Mouse (Mus musculus) heart, postnatal 0 days (tissue): ENCODE data around the gene Meis1. TPM values are rescaled to one million over a fixed set of nuclear protein-coding genes. Genes with fewer than 3 reads are reported as not detected.
A peak's percentile ranks its signal among the peaks of the same experiment; 100 is the strongest.

Experiments
- ATAC-seq: fragments of 200-750 bp; cut with Nextera tagmentation; 2 replicates; pipeline ENCODE4 v1.8.0; 2017; ENCODE audit warnings: low read depth, moderate number of reproducible peaks, moderate library complexity; ENCODE audit not compliant: insufficient read depth
- DNase-seq: peaks from one replicate; pipeline ENCODE4 v3.0.0-alpha.2; 2016; ENCODE audit warnings: low spot score
- H3K27ac ChIP-seq: fragments of 300-500 bp; sonication (generic); 2 replicates; pipeline ENCODE4 v1.5.1; 2014; ENCODE audit warnings: low read depth, mild to moderate bottlenecking
- H3K27me3 ChIP-seq: fragments of 300-500 bp; sonication (generic); 2 replicates; pipeline ENCODE4 v1.6.1; 2014; ENCODE audit warnings: low read length, mixed read lengths; ENCODE audit not compliant: control insufficient read depth, insufficient read depth
- H3K36me3 ChIP-seq: fragments of 300-500 bp; sonication (generic); replicated peaks from 2 replicates; pipeline ENCODE4 v1.6.1; 2014; ENCODE audit warnings: low read length, mixed read lengths; ENCODE audit not compliant: control insufficient read depth, insufficient read depth
- H3K4me1 ChIP-seq: fragments of 300-500 bp; sonication (generic); 2 replicates; pipeline ENCODE4 v1.6.1; 2014; ENCODE audit warnings: antibody characterized with exemption; ENCODE audit not compliant: control insufficient read depth, insufficient read depth
- H3K4me2 ChIP-seq: fragments of 300-500 bp; sonication (generic); 2 replicates; pipeline ENCODE4 v1.6.1; 2014; ENCODE audit warnings: low read depth, mild to moderate bottlenecking, low read length, moderate library complexity
- H3K4me3 ChIP-seq: fragments of 300-500 bp; sonication (generic); 2 replicates; pipeline ENCODE4 v1.5.1; 2014; ENCODE audit warnings: low read depth, low read length
- H3K9ac ChIP-seq: fragments of 300-500 bp; sonication (generic); replicated peaks from 2 replicates; pipeline ENCODE4 v1.6.1; 2014; ENCODE audit warnings: low read depth, low read length, mixed read lengths
- H3K9me3 ChIP-seq: fragments of 300-500 bp; sonication (generic); replicated peaks from 2 replicates; pipeline ENCODE4 v1.6.1; 2016; ENCODE audit warnings: low read length; ENCODE audit not compliant: control insufficient read depth
- CTCF ChIP-seq: IDR thresholded peaks from 2 replicates; pipeline ENCODE4 v1.5.1; 2016; ENCODE audit warnings: antibody characterized with exemption, control low read depth, low read depth
- EP300 ChIP-seq: IDR thresholded peaks from 2 replicates; pipeline ENCODE4 v1.6.1; 2016; ENCODE audit warnings: antibody characterized with exemption, low read depth
- WGBS: fragments of 180-500 bp; shearing (Covaris S2); extraction: QIAGEN DNeasy Blood & Tissue Kit; methylation state at CpG from one replicate; pipeline ENCODE4 v1.1.7; 2014; 5-methylcytosine and 5-hydroxymethylcytosine counted together
- polyA plus RNA-seq: library from polyadenylated mRNA; unstranded; fragments of >200 nt; fragmentation: Nextera tagmentation; extraction: Ambion mirVana; gene quantifications from 2 replicates; pipeline ENCODE4 v1.2.1, GENCODE M21; 2015
- total RNA-seq: library from RNA; depleted of rRNA; stranded (reverse); fragments of >200 nt; gene quantifications from 2 replicates; pipeline ENCODE4 v1.2.3, GENCODE M21; 2014; ENCODE audit warnings: low replicate concordance

Gene Meis1
- total and polyA plus RNA-seq, 2 experiments from 2014 or later = 34.8 to 35.4 TPM

DNA sequence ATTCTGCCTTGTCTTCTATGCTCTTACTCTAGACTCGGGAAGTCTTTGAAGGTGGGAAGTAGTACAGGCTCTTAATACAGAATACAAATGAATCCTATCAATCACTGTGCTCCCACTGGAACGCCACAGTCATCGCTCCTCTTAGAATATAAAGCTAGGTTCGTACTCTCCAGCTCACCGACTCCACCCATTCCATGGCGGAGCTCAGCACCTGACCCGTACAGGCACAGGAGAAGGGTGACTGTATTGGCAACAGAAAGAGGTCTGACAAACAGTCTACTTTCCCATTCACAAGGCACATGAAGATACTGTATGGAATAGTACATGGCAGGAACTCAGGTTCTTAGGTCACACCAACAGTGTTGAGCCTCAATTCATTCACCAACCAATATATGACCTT, 35.5 kb downstream of the Meis1 start:
- Histone ChIP-seq H3K4me2 (no peak overlapping the region), H3K36me3 (peaks cover 32% of the 10 kb centered on the region), H3K27ac (peak overlapping the region; percentile 49), H3K4me3 (no peak overlapping the region), H3K9ac (no peak overlapping the region), H3K9me3 (no peaks in the 10 kb centered on the region), H3K4me1 (peaks cover 51% of the 10 kb centered on the region), H3K27me3 (no peaks in the 10 kb centered on the region)
- 0 out of 2 replicates have a peak, but pooled peaks have one; percentile 15 for ATAC-seq
- no peak for DNase-seq
- WGBS = 83% methylated on average over 7 of the region's 7 CpGs
- no peak for TF ChIP-seq CTCF
- TF ChIP-seq EP300 = no peak

DNA sequence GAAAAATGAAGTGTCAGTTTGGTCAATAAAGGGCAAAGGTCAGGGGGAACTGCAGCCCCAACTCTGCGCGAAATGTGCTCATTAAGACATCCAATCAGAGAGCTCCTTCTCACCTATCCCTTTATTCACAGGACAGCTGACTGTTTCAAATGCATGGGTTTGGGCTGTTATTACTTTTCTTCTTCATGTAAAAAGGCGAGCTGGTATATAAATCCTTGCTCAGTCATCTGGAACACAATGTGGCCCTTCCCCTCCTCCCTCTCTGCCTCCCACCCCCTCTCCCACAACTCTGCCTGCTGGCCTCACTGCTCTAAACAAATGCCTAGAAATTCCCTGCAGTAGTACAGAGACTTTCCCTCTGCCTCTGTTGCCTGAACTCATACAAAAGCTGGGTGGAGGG, 36.5 kb downstream of the Meis1 start:
- Histone ChIP-seq H3K9ac (no peak overlapping the region), H3K4me3 (no peak overlapping the region), H3K27ac (peak overlapping the region; percentile 49), H3K4me2 (no peak overlapping the region), H3K9me3 (no peaks in the 10 kb centered on the region), H3K36me3 (peaks cover 22% of the 10 kb centered on the region), H3K4me1 (peaks cover 49% of the 10 kb centered on the region), H3K27me3 (no peaks in the 10 kb centered on the region)
- no peak for ATAC-seq
- WGBS = 70% methylated on average over 3 of the region's 3 CpGs
- DNase-seq = no peak
- no peak for TF ChIP-seq CTCF
- no peak for TF ChIP-seq EP300

DNA sequence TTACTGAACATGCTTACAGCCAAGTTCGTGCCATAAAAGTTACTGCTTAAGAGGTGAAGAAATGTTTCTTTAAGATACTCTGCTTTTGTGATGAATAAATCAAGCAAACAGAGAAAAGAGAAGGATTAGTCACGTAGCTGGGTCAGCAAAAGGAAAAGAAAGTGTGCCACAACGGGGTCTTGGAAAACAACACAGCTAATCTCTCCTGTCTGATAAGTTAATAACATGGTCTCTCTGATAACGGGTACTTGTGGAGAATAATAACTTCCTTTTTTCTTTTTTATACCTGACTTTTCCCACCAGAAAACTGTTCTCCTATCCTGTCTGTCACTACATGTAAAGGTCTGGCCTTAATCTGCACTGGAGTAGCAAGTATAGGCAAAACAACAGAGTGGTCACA, 37.4 kb downstream of the Meis1 start:
- H3K9ac ChIP-seq = peak overlapping the region; percentile 29; the same call in 1 of the 2 replicates
- H3K4me1 ChIP-seq = peaks cover 49% of the 10 kb centered on the region
- H3K27ac ChIP-seq = no peak overlapping the region
- WGBS = 23% methylated on average over 4 of the region's 4 CpGs
- DNase-seq = no peak
- H3K4me2 ChIP-seq = no peak overlapping the region
- H3K4me3 ChIP-seq = no peak overlapping the region
- ATAC-seq = no peak
- H3K9me3 ChIP-seq = no peaks in the 10 kb centered on the region
- no peaks in the 10 kb centered on the region for H3K27me3 ChIP-seq
- H3K36me3 ChIP-seq = peaks cover 14% of the 10 kb centered on the region
- no peak for TF ChIP-seq CTCF
- TF ChIP-seq EP300 = no peak

DNA sequence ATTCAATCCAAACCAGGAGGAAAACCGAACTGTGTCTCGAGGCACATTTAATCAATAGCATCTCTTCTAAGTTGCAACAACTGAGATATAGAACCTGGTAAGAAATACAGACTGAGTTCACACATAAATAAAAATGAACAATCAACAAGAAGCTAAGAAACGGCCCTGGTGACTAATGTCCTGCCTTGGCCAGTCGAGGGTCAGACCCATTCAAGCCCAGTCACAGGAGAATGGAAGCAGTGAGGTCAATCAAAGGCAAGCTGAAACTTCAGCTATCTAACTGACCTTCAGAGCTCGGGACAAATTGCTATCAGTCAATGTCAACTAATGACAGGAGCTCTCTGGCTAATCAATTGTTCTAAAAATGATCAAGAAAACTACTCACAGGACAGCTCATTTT, 38.2 kb downstream of the Meis1 start:
- no peak for TF ChIP-seq EP300
- no peak for TF ChIP-seq CTCF
- Histone ChIP-seq H3K4me1 (peaks cover 49% of the 10 kb centered on the region), H3K27me3 (no peaks in the 10 kb centered on the region), H3K9me3 (no peaks in the 10 kb centered on the region), H3K9ac (no peak overlapping the region), H3K4me3 (no peak overlapping the region), H3K27ac (peak overlapping the region; percentile 11; the same call in 1 of the 2 replicates), H3K36me3 (peaks cover 7% of the 10 kb centered on the region), H3K4me2 (no peak overlapping the region)
- WGBS = 37% methylated on average over 5 of the region's 5 CpGs
- DNase-seq (no peak), ATAC-seq (no peak)

DNA sequence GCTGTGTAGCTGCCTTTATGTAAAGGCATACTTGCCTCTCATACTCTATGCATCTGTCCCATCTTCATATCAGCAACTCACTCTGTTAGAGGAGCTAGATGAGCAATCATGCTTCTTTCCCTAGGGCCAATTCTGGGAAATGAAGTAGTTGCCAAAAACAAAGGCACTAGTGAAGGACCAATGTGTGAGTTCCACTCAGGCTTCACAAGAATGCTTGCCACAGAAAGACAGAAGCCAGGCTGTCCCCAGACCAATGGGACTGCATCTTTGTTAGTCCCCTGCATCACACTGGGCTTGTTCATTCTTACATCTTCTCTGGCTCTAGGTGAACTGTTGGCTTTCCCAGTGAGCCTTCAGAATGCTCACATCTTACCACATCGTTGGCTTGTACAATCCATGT, 43.7 kb downstream of the Meis1 start:
- ATAC-seq = no peak
- TF ChIP-seq EP300 = no peak
- TF ChIP-seq CTCF = no peak
- H3K27me3 ChIP-seq = no peaks in the 10 kb centered on the region
- H3K4me2 ChIP-seq = no peak overlapping the region
- H3K4me1 ChIP-seq = peaks cover 51% of the 10 kb centered on the region
- no peaks in the 10 kb centered on the region for H3K9me3 ChIP-seq
- H3K27ac ChIP-seq = no peak overlapping the region
- H3K36me3 ChIP-seq = peaks cover 8% of the 10 kb centered on the region; the same call in 1 of the 2 replicates
- H3K9ac ChIP-seq = no peak overlapping the region
- WGBS = 94% methylated on average over 1 of the region's 1 CpGs
- no peak overlapping the region for H3K4me3 ChIP-seq
- DNase-seq = no peak

DNA sequence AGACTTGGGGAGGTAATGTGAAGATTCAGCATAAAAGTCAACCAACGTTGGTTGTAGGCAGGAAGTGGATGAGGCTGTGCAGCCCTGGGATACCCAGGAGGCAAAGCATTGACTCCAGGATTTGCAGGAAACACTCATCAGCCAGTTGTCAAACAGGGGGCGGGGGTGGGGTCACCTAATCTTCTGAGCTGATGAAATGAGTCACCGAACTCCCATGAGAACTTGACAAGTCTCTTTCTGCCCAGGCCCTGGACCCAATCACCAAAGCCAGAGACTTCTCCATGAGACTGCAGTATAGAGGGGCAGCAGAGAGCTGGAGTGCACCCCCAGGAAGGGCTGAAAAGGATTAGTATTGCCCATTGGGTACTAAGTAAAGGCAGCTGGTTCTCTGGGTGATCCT, 45.0 kb downstream of the Meis1 start:
- ATAC-seq = peak; percentile 30
- Histone ChIP-seq H3K4me2 (no peak overlapping the region), H3K4me1 (peaks cover 53% of the 10 kb centered on the region), H3K9me3 (no peaks in the 10 kb centered on the region), H3K27me3 (no peaks in the 10 kb centered on the region), H3K27ac (no peak overlapping the region), H3K36me3 (peaks cover 8% of the 10 kb centered on the region; the same call in 1 of the 2 replicates), H3K4me3 (no peak overlapping the region), H3K9ac (no peak overlapping the region)
- TF ChIP-seq EP300 (no peak), CTCF (no peak)
- 13% methylated on average over 3 of the region's 3 CpGs for WGBS
- DNase-seq = no peak
